Mouse (Mus musculus): ENCODE data around the gene Adk. TPM values are rescaled to one million over a fixed set of nuclear protein-coding genes. Genes with fewer than 3 reads are reported as not detected.

The Adk gene
- polyA plus RNA-seq, 1 experiment: 18.5 TPM

GRCm38 (mm10) chr14:21359207-21359895, 307.0 kb downstream of the Adk start:
- Histone ChIP-seq H3K27me3 (ENCODE audit: control insufficient read depth, insufficient read depth, low read length) (no peaks in the 10 kb centered on the region), H3K4me3 (ENCODE audit: control insufficient read depth, insufficient read depth, low read length) (no peak overlapping the region), H3K4me1 (replicated peaks; ENCODE audit: control insufficient read depth, insufficient read depth, low read length) (no peaks in the 10 kb centered on the region), H3K27ac (ENCODE audit: control insufficient read depth, insufficient read depth, low read length) (no peak overlapping the region), H3K36me3 (ENCODE audit: control insufficient read depth, insufficient read depth, low read length) (no peaks in the 10 kb centered on the region)
- DNase-seq: no peak
- TF ChIP-seq POLR2A (IDR thresholded peaks at IDR 0.05; ENCODE audit: control insufficient read depth, extremely low read depth, insufficient read depth, low read length, poor library complexity) (no peak), CTCF (IDR thresholded peaks at IDR 0.05; ENCODE audit: borderline replicate concordance, control insufficient read depth, extremely low read depth, insufficient read depth, low read length, poor library complexity) (no peak)
- 94% methylated on average over 10 of the region's 10 CpGs for WGBS

DNA sequence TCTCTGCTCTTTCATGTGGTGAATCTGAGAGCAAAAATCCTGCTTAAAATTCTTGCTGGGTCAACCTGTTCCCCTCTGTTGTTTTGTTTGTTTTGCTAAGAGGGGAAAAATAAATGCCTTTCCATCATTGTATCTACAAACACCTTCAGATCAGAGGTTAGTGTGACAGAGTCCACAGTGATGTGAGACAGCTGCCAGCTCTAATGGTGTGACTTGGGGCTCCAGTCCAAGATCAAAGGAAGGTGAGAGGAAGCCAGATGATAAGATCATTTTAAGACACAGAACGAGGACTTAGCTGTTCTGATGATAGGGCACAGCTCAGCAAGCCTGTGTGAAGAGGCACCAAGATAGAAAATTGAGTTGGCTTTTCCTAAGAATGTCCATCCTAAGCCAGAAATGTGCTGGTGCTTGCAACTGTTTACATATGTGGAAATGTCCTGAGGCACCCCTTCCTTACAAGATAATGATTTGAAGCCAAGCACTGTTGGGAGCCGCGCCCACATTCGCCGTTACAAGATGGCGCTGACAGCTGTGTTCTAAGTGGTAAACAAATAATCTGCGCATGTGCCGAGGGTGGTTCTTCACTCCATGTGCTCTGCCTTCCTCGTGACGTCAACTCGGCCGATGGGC, 307.6 kb downstream of the Adk start:
- no peak overlapping the region for H3K4me3 ChIP-seq (ENCODE audit: control insufficient read depth, insufficient read depth, low read length)
- WGBS: 85% methylated on average over 8 of the region's 12 CpGs
- no peak for TF ChIP-seq POLR2A (IDR thresholded peaks at IDR 0.05; ENCODE audit: control insufficient read depth, extremely low read depth, insufficient read depth, low read length, poor library complexity)
- no peak for TF ChIP-seq CTCF (IDR thresholded peaks at IDR 0.05; ENCODE audit: borderline replicate concordance, control insufficient read depth, extremely low read depth, insufficient read depth, low read length, poor library complexity)
- DNase-seq: no peak
- H3K27ac ChIP-seq (ENCODE audit: control insufficient read depth, insufficient read depth, low read length): no peak overlapping the region
- H3K27me3 ChIP-seq (ENCODE audit: control insufficient read depth, insufficient read depth, low read length): no peaks in the 10 kb centered on the region
- H3K36me3 ChIP-seq (ENCODE audit: control insufficient read depth, insufficient read depth, low read length): no peaks in the 10 kb centered on the region
- H3K4me1 ChIP-seq (replicated peaks; ENCODE audit: control insufficient read depth, insufficient read depth, low read length): no peaks in the 10 kb centered on the region

- no peak overlapping the region for H3K27ac ChIP-seq (ENCODE audit: control insufficient read depth, insufficient read depth, low read length)
- 97% methylated on average over 2 of the region's 2 CpGs for WGBS
- TF ChIP-seq CTCF (IDR thresholded peaks at IDR 0.05; ENCODE audit: borderline replicate concordance, control insufficient read depth, extremely low read depth, insufficient read depth, low read length, poor library complexity) (no peak), POLR2A (IDR thresholded peaks at IDR 0.05; ENCODE audit: control insufficient read depth, extremely low read depth, insufficient read depth, low read length, poor library complexity) (no peak)
These were observed 314.7 kb downstream of the Adk start for GRCm38 (mm10) chr14:21367095-21367494.

DNA sequence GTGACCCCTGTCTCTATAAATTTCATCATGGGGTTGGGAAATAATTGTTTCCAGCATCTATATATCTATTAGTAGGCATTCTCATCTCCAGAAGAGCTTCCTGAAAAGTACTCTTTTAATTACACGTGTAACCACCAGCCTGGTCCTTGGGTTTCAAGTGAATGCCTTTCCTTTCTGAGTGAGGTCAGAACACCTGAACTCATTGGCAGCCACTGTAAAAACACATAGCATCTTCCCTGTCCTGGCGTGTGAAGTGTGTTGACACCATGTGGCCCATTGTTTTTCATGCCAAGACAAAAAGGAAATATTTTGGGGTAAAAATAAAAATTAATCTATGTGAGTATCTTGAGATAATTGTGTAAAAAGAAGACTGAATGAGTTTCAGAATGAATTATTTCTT, 316.2 kb downstream of the Adk start:
- TF ChIP-seq POLR2A (IDR thresholded peaks at IDR 0.05; ENCODE audit: control insufficient read depth, extremely low read depth, insufficient read depth, low read length, poor library complexity) (no peak), CTCF (IDR thresholded peaks at IDR 0.05; ENCODE audit: borderline replicate concordance, control insufficient read depth, extremely low read depth, insufficient read depth, low read length, poor library complexity) (no peak)
- WGBS: 90% methylated on average over 2 of the region's 2 CpGs
- no peak overlapping the region for H3K27ac ChIP-seq (ENCODE audit: control insufficient read depth, insufficient read depth, low read length)
- H3K4me1 ChIP-seq (replicated peaks; ENCODE audit: control insufficient read depth, insufficient read depth, low read length): no peaks in the 10 kb centered on the region
- H3K4me3 ChIP-seq (ENCODE audit: control insufficient read depth, insufficient read depth, low read length): no peak overlapping the region
- H3K27me3 ChIP-seq (ENCODE audit: control insufficient read depth, insufficient read depth, low read length): no peaks in the 10 kb centered on the region
- H3K36me3 ChIP-seq (ENCODE audit: control insufficient read depth, insufficient read depth, low read length): no peaks in the 10 kb centered on the region
- DNase-seq: no peak

More at GRCm38 (mm10) chr14:21367095-21367494, 314.7 kb downstream of the Adk start:
- no peaks in the 10 kb centered on the region for H3K36me3 ChIP-seq (ENCODE audit: control insufficient read depth, insufficient read depth, low read length)
- DNase-seq: no peak
- no peaks in the 10 kb centered on the region for H3K4me1 ChIP-seq (replicated peaks; ENCODE audit: control insufficient read depth, insufficient read depth, low read length)
- H3K27me3 ChIP-seq (ENCODE audit: control insufficient read depth, insufficient read depth, low read length): no peaks in the 10 kb centered on the region
- no peak overlapping the region for H3K4me3 ChIP-seq (ENCODE audit: control insufficient read depth, insufficient read depth, low read length)

DNA sequence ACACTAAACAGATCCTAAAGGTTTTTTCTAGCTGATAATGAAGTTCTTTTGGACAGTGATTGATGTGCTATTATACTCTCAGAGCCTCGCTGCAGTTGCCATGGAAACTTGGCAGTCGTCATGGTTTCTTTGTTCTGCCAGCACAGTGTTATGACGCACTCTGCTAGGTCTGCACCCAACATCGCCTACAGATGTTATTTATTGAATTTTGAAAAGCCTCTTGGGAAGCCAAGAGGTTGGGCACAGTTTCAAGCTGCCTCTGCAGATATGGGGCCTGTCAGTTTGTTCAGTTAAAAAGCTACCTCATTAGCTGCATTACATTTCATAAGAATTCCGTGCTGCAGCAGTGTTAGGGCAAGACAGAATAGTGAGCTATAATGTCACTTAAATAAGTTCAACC, 316.8 kb downstream of the Adk start:
- no peaks in the 10 kb centered on the region for H3K36me3 ChIP-seq (ENCODE audit: control insufficient read depth, insufficient read depth, low read length)
- H3K27me3 ChIP-seq (ENCODE audit: control insufficient read depth, insufficient read depth, low read length): no peaks in the 10 kb centered on the region
- no peak for TF ChIP-seq CTCF (IDR thresholded peaks at IDR 0.05; ENCODE audit: borderline replicate concordance, control insufficient read depth, extremely low read depth, insufficient read depth, low read length, poor library complexity)
- TF ChIP-seq POLR2A (IDR thresholded peaks at IDR 0.05; ENCODE audit: control insufficient read depth, extremely low read depth, insufficient read depth, low read length, poor library complexity): no peak
- WGBS: 78% methylated on average over 5 of the region's 5 CpGs
- H3K4me1 ChIP-seq (replicated peaks; ENCODE audit: control insufficient read depth, insufficient read depth, low read length): no peaks in the 10 kb centered on the region
- no peak overlapping the region for H3K27ac ChIP-seq (ENCODE audit: control insufficient read depth, insufficient read depth, low read length)
- H3K4me3 ChIP-seq (ENCODE audit: control insufficient read depth, insufficient read depth, low read length): no peak overlapping the region
- DNase-seq: no peak

DNA sequence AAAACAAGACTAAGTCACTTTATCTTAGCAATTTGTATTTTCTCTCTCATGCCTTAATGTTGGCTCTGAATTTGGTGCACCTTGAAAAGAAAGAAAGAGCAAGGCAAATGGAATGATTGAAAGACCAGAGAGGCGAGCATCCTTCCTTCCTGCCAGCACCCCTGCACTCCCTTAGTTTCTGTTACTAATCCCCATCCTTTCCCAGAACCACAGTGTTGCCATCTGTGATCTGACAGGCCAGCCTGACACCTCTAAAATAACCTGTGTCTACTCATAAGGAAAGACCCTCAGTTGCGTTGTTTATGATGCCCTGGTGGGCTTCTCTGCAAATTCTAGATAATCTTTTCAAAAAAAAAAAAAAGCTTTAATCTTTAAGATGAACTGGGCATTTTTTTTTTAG, 319.6 kb downstream of the Adk start:
- no peaks in the 10 kb centered on the region for H3K36me3 ChIP-seq (ENCODE audit: control insufficient read depth, insufficient read depth, low read length)
- no peak overlapping the region for H3K27ac ChIP-seq (ENCODE audit: control insufficient read depth, insufficient read depth, low read length)
- WGBS: 96% methylated on average over 2 of the region's 2 CpGs
- no peak for DNase-seq
- TF ChIP-seq POLR2A (IDR thresholded peaks at IDR 0.05; ENCODE audit: control insufficient read depth, extremely low read depth, insufficient read depth, low read length, poor library complexity) (no peak), CTCF (IDR thresholded peaks at IDR 0.05; ENCODE audit: borderline replicate concordance, control insufficient read depth, extremely low read depth, insufficient read depth, low read length, poor library complexity) (no peak)
- no peaks in the 10 kb centered on the region for H3K27me3 ChIP-seq (ENCODE audit: control insufficient read depth, insufficient read depth, low read length)
- no peak overlapping the region for H3K4me3 ChIP-seq (ENCODE audit: control insufficient read depth, insufficient read depth, low read length)
- H3K4me1 ChIP-seq (replicated peaks; ENCODE audit: control insufficient read depth, insufficient read depth, low read length): no peaks in the 10 kb centered on the region

Measured in thymus, adult 2 months (tissue).